Mouse (Mus musculus) left cerebral cortex, postnatal 14 days (tissue): ENCODE results near the gene Depdc5. TPM values are rescaled to one million over a fixed set of nuclear protein-coding genes. Genes with fewer than 3 reads are reported as not detected.
A peak's percentile ranks its signal among the peaks of the same experiment; 100 is the strongest.
"Not testable (repeated sequence)": the region's sequence is repeated elsewhere in the genome, so short reads cannot be mapped to it uniquely, and the experiment has no call there.

Experiments
- DNase-seq, 2 experiments: peaks; one replicate each; pipeline ENCODE4 v3.0.0; 2021 to 2022; ENCODE audit warnings: low spot score in 2 of 2, mixed read lengths in 1 of 2
- intact Hi-C: fragments of 180-260 bp; cut with DNase I; formaldehyde crosslinking; loops from one replicate; pipeline ENCODE4 v1.15.1; 2025
- long read RNA-seq, 2 experiments: library from polyadenylated mRNA; stranded (forward); transcript quantifications; one replicate each; pipeline ENCODE4 v2.0.0; 2021
- total RNA-seq, 2 experiments: library from RNA; stranded (reverse); gene quantifications; 2 replicates each; pipeline ENCODE4 v1.2.3; 2021

Depdc5 gene
- total RNA-seq = 10 to 100 TPM; 56.0 to 61.8 TPM
- long read RNA-seq, experiment 1, partial matches to known transcripts = 8 of 22 reads
- long read RNA-seq, experiment 1, other reads (novel, unspliced or antisense) = 14 of 22 reads
- long read RNA-seq, experiment 2, partial matches to known transcripts = 10 of 13 reads
- long read RNA-seq, experiment 2, other reads (novel, unspliced or antisense) = 3 of 13 reads

GRCm38 (mm10) chr5:32863253-32864228, at the start of gene Depdc5:
Gene Depdc5, plus strand, starts transcription at chr5:32863701.
- peak; percentile 84 to 88 for DNase-seq
- intact Hi-C loops = no loop called here

- intact Hi-C loops = no loop called here
- no peak for DNase-seq
These were observed 48.1 kb upstream of the Depdc5 start for GRCm38 (mm10) chr5:32815396-32815795.

GRCm38 (mm10) chr5:32820471-32820870, 43.0 kb upstream of the Depdc5 start:
- peak in 1 of 2 experiments; percentile 19 for DNase-seq
- intact Hi-C loops = no loop called here

- no peak for DNase-seq
- intact Hi-C loops = no loop called here
These were observed 36.5 kb upstream of the Depdc5 start, which contains the start of gene Gm20671 for GRCm38 (mm10) chr5:32827009-32827408. Gene Gm20671, minus strand, starts transcription at chr5:32827109.

- intact Hi-C loops, DNase-seq: not testable (repeated sequence)
These were observed 34.7 kb upstream of the Depdc5 start for GRCm38 (mm10) chr5:32828766-32829165.

- intact Hi-C loops = no loop called here
- DNase-seq = no peak
These were observed 33.4 kb upstream of the Depdc5 start for GRCm38 (mm10) chr5:32830054-32830453.

GRCm38 (mm10) chr5:32834497-32834896, 29.0 kb upstream of the Depdc5 start:
- intact Hi-C loops = no loop called here
- no peak for DNase-seq

GRCm38 (mm10) chr5:32836976-32837375, 26.5 kb upstream of the Depdc5 start:
- DNase-seq = no peak
- intact Hi-C loops = no loop called here

- intact Hi-C loops = no loop called here
- no peak for DNase-seq
These were observed 23.5 kb upstream of the Depdc5 start for GRCm38 (mm10) chr5:32840029-32840428.

GRCm38 (mm10) chr5:32849178-32849577, 14.3 kb upstream of the Depdc5 start:
- DNase-seq = no peak
- intact Hi-C loops = no loop called here

- DNase-seq, intact Hi-C loops: not testable (repeated sequence)
These were observed 13.9 kb upstream of the Depdc5 start for GRCm38 (mm10) chr5:32849580-32849979.

- intact Hi-C loops = loop anchor here (10.0 kb wide), 1 partner anchor 183 kb away; no protein-coding TSS in a partner anchor
- DNase-seq = no peak
These were observed 11.5 kb upstream of the Depdc5 start for GRCm38 (mm10) chr5:32852026-32852425.

GRCm38 (mm10) chr5:32853731-32854507, 9.6 kb upstream of the Depdc5 start, which contains the start of gene Prr14l:
Gene Prr14l, minus strand, starts transcription at chr5:32854256.
- intact Hi-C loops = loop anchor here (10.0 kb wide), 1 partner anchor 181 kb away; no protein-coding TSS in a partner anchor
- peak; percentile 100 for DNase-seq

- DNase-seq = no peak
- intact Hi-C loops = loop anchor here (10.0 kb wide), 1 partner anchor 180 kb away; no protein-coding TSS in a partner anchor
These were observed 8.7 kb upstream of the Depdc5 start for GRCm38 (mm10) chr5:32854818-32855217.

GRCm38 (mm10) chr5:32855274-32855673, 8.2 kb upstream of the Depdc5 start:
- not testable (repeated sequence) for DNase-seq
- intact Hi-C loops = loop anchor here (10.0 kb wide), 1 partner anchor 180 kb away; no protein-coding TSS in a partner anchor

GRCm38 (mm10) chr5:32857781-32858220, 5.7 kb upstream of the Depdc5 start:
- DNase-seq = peak; percentile 46 to 56
- intact Hi-C loops = loop anchor here (10.0 kb wide), 1 partner anchor 177 kb away; no protein-coding TSS in a partner anchor

- intact Hi-C loops = no loop called here
- no peak for DNase-seq
These were observed 2.4 kb upstream of the Depdc5 start for GRCm38 (mm10) chr5:32861082-32861481.

GRCm38 (mm10) chr5:32862469-32863132, 900 bp upstream of the Depdc5 start:
- intact Hi-C loops = no loop called here

More at GRCm38 (mm10) chr5:32862469-32863132, 900 bp upstream of the Depdc5 start:
- DNase-seq = no peak
